Mouse (Mus musculus) intestine, embryonic 16.5 days (tissue): ENCODE results near the gene Gm20388. TPM values are rescaled to one million over a fixed set of nuclear protein-coding genes. Genes with fewer than 3 reads are reported as not detected.
A peak's percentile ranks its signal among the peaks of the same experiment; 100 is the strongest.

Source experiments
- ATAC-seq: fragments of 200-750 bp; cut with Nextera tagmentation; 2 replicates; pipeline ENCODE4 v1.8.0; 2017; ENCODE audit warnings: moderate TSS enrichment, moderate library complexity
- H3K27ac ChIP-seq: fragments of 300-500 bp; sonication (generic); 2 replicates; pipeline ENCODE4 v1.5.1; 2014; ENCODE audit warnings: mild to moderate bottlenecking, low read length
- H3K27me3 ChIP-seq: fragments of 300-500 bp; sonication (generic); replicated peaks from 2 replicates; pipeline ENCODE4 v1.6.1; 2014; ENCODE audit warnings: low read length, control low read depth, mixed read lengths; ENCODE audit not compliant: control insufficient read depth, insufficient read depth
- H3K36me3 ChIP-seq: fragments of 300-500 bp; sonication (generic); 2 replicates; pipeline ENCODE4 v1.6.1; 2014; ENCODE audit warnings: low read length, control low read depth; ENCODE audit not compliant: control insufficient read depth, insufficient read depth
- H3K4me1 ChIP-seq: fragments of 300-500 bp; sonication (generic); 2 replicates; pipeline ENCODE4 v1.6.1; 2014; ENCODE audit warnings: low read length, control low read depth, mixed read lengths; ENCODE audit not compliant: control insufficient read depth, insufficient read depth
- H3K4me2 ChIP-seq: fragments of 300-500 bp; sonication (generic); 2 replicates; pipeline ENCODE4 v1.6.1; 2014; ENCODE audit warnings: low read depth, low read length, control low read depth
- H3K4me3 ChIP-seq: fragments of 300-500 bp; sonication (generic); 2 replicates; pipeline ENCODE4 v1.5.1; 2014; ENCODE audit warnings: mild to moderate bottlenecking, low read length
- H3K9ac ChIP-seq: fragments of 300-500 bp; sonication (generic); 2 replicates; pipeline ENCODE4 v1.6.1; 2014; ENCODE audit warnings: low read depth, low read length
- H3K9me3 ChIP-seq: fragments of 300-500 bp; sonication (generic); 2 replicates; pipeline ENCODE4 v1.6.1; 2016; ENCODE audit warnings: low read length, control low read depth; ENCODE audit not compliant: control insufficient read depth
- WGBS: fragments of 180-500 bp; shearing (Covaris S2); extraction: QIAGEN DNeasy Blood & Tissue Kit; methylation state at CpG from one replicate; pipeline ENCODE4 v1.1.7; 2014; 5-methylcytosine and 5-hydroxymethylcytosine counted together
- polyA plus RNA-seq: library from polyadenylated mRNA; unstranded; fragments of >200 nt; fragmentation: Nextera tagmentation; extraction: Ambion mirVana; gene quantifications from 2 replicates; pipeline ENCODE4 v1.2.1, GENCODE M21; 2015

Gm20388 gene
- polyA plus RNA-seq, 1 experiment from 2014 or later: 5.8 TPM

- H3K9ac ChIP-seq: no peak overlapping the region
- peaks cover 14% of the 10 kb centered on the region; the same call in 1 of the 2 replicates for H3K4me1 ChIP-seq
- no peak overlapping the region for H3K4me3 ChIP-seq
- H3K4me2 ChIP-seq: no peak overlapping the region
- H3K27ac ChIP-seq: no peak overlapping the region
- H3K36me3 ChIP-seq: peaks cover 3% of the 10 kb centered on the region
- ATAC-seq: no peak
- WGBS: 71% methylated on average over 11 of the region's 11 CpGs
- no peaks in the 10 kb centered on the region for H3K9me3 ChIP-seq
- peaks cover 11% of the 10 kb centered on the region; the same call in 1 of the 2 replicates for H3K27me3 ChIP-seq
Measured at GRCm38 (mm10) chr8:122461473-122462148, 2551.0 kb downstream of the Gm20388 start.

GRCm38 (mm10) chr8:122462510-122462909 lies 2551.9 kb downstream of the Gm20388 start:
- no peak for ATAC-seq
- H3K9ac ChIP-seq: no peak overlapping the region
- no peak overlapping the region for H3K4me2 ChIP-seq
- H3K9me3 ChIP-seq: no peaks in the 10 kb centered on the region
- H3K4me1 ChIP-seq: peaks cover 14% of the 10 kb centered on the region; the same call in 1 of the 2 replicates
- H3K4me3 ChIP-seq: no peak overlapping the region
- 76% methylated on average over 8 of the region's 8 CpGs for WGBS
- peaks cover 6% of the 10 kb centered on the region for H3K36me3 ChIP-seq
- no peak overlapping the region for H3K27ac ChIP-seq
- H3K27me3 ChIP-seq: peaks cover 11% of the 10 kb centered on the region; the same call in 1 of the 2 replicates

- H3K4me1 ChIP-seq: peaks cover 14% of the 10 kb centered on the region; the same call in 1 of the 2 replicates
- no peaks in the 10 kb centered on the region for H3K9me3 ChIP-seq
- 44% methylated on average over 12 of the region's 12 CpGs for WGBS
- peaks cover 11% of the 10 kb centered on the region; the same call in 1 of the 2 replicates for H3K27me3 ChIP-seq
- no peak overlapping the region for H3K27ac ChIP-seq
- H3K4me3 ChIP-seq: no peak overlapping the region
- H3K4me2 ChIP-seq: no peak overlapping the region
- H3K9ac ChIP-seq: peak overlapping the region; percentile 9; the same call in 1 of the 2 replicates
- peak; percentile 17; the same call in 1 of the 2 replicates for ATAC-seq
- H3K36me3 ChIP-seq: peaks cover 11% of the 10 kb centered on the region
Measured at GRCm38 (mm10) chr8:122463651-122464640, 2553.3 kb downstream of the Gm20388 start.

- no peak overlapping the region for H3K4me3 ChIP-seq
- H3K4me2 ChIP-seq: no peak overlapping the region
- 67% methylated on average over 7 of the region's 7 CpGs for WGBS
- H3K27ac ChIP-seq: no peak overlapping the region
- peaks cover 14% of the 10 kb centered on the region; the same call in 1 of the 2 replicates for H3K4me1 ChIP-seq
- ATAC-seq: no peak
- peaks cover 5% of the 10 kb centered on the region; the same call in 1 of the 2 replicates for H3K27me3 ChIP-seq
- H3K9ac ChIP-seq: no peak overlapping the region
- H3K36me3 ChIP-seq: peaks cover 11% of the 10 kb centered on the region
- no peaks in the 10 kb centered on the region for H3K9me3 ChIP-seq
Measured at GRCm38 (mm10) chr8:122464985-122465384, 2554.3 kb downstream of the Gm20388 start.

GRCm38 (mm10) chr8:122467816-122468215 lies 2557.2 kb downstream of the Gm20388 start:
- H3K4me1 ChIP-seq: 0 out of 2 replicates have a peak, but pooled peaks cover 8% of the 10 kb centered on the region
- no peak overlapping the region for H3K4me2 ChIP-seq
- no peaks in the 10 kb centered on the region for H3K9me3 ChIP-seq
- H3K9ac ChIP-seq: no peak overlapping the region
- no peak overlapping the region for H3K27ac ChIP-seq
- H3K27me3 ChIP-seq: no peaks in the 10 kb centered on the region
- no peak for ATAC-seq
- WGBS: 86% methylated on average over 13 of the region's 13 CpGs
- H3K4me3 ChIP-seq: no peak overlapping the region
- H3K36me3 ChIP-seq: peaks cover 11% of the 10 kb centered on the region

- Histone ChIP-seq H3K9me3 (no peaks in the 10 kb centered on the region), H3K27ac (no peak overlapping the region), H3K36me3 (peaks cover 11% of the 10 kb centered on the region), H3K4me1 (peaks cover 1% of the 10 kb centered on the region), H3K9ac (no peak overlapping the region), H3K4me2 (no peak overlapping the region), H3K4me3 (no peak overlapping the region), H3K27me3 (no peaks in the 10 kb centered on the region)
- ATAC-seq: no peak
- WGBS: 71% methylated on average over 6 of the region's 6 CpGs
Measured at GRCm38 (mm10) chr8:122469407-122469806, 2558.8 kb downstream of the Gm20388 start.

GRCm38 (mm10) chr8:122469965-122470364 lies 2559.3 kb downstream of the Gm20388 start:
- no peaks in the 10 kb centered on the region for H3K9me3 ChIP-seq
- ATAC-seq: no peak
- no peak overlapping the region for H3K27ac ChIP-seq
- H3K36me3 ChIP-seq: peaks cover 11% of the 10 kb centered on the region
- no peak overlapping the region for H3K4me2 ChIP-seq
- no peak overlapping the region for H3K4me3 ChIP-seq
- H3K9ac ChIP-seq: no peak overlapping the region
- 88% methylated on average over 10 of the region's 10 CpGs for WGBS
- H3K27me3 ChIP-seq: no peaks in the 10 kb centered on the region
- peaks cover 7% of the 10 kb centered on the region for H3K4me1 ChIP-seq

- H3K9me3 ChIP-seq: no peaks in the 10 kb centered on the region
- peaks cover 9% of the 10 kb centered on the region; the same call in 1 of the 2 replicates for H3K36me3 ChIP-seq
- no peak overlapping the region for H3K4me2 ChIP-seq
- peaks cover 9% of the 10 kb centered on the region for H3K4me1 ChIP-seq
- WGBS: 80% methylated on average over 5 of the region's 5 CpGs
- no peak overlapping the region for H3K4me3 ChIP-seq
- no peak overlapping the region for H3K9ac ChIP-seq
- no peak for ATAC-seq
- no peak overlapping the region for H3K27ac ChIP-seq
- no peaks in the 10 kb centered on the region for H3K27me3 ChIP-seq
Measured at GRCm38 (mm10) chr8:122470691-122471090, 2560.1 kb downstream of the Gm20388 start.

- Histone ChIP-seq H3K27me3 (no peaks in the 10 kb centered on the region), H3K4me3 (no peak overlapping the region), H3K4me1 (peaks cover 18% of the 10 kb centered on the region), H3K36me3 (peaks cover 2% of the 10 kb centered on the region; the same call in 1 of the 2 replicates), H3K27ac (no peak overlapping the region; the same call in 1 of the 2 replicates), H3K9me3 (no peaks in the 10 kb centered on the region), H3K9ac (no peak overlapping the region), H3K4me2 (no peak overlapping the region)
- WGBS: 84% methylated on average over 8 of the region's 8 CpGs
- ATAC-seq: no peak
Measured at GRCm38 (mm10) chr8:122473911-122474421, 2563.3 kb downstream of the Gm20388 start.
